Mouse (Mus musculus) kidney, embryonic 16.5 days (tissue): ENCODE results near the gene Cyp4f14. TPM values are rescaled to one million over a fixed set of nuclear protein-coding genes. Genes with fewer than 3 reads are reported as not detected.

Source experiments
- ATAC-seq: fragments of 200-750 bp; cut with Nextera tagmentation; 2 replicates; pipeline ENCODE4 v1.8.0; 2017; ENCODE audit warnings: moderate TSS enrichment; ENCODE audit not compliant: low FRiP score, low TSS enrichment
- H3K27ac ChIP-seq: fragments of 300-500 bp; sonication (generic); 2 replicates; pipeline ENCODE4 v1.5.1; 2014; ENCODE audit warnings: low read length
- H3K27me3 ChIP-seq: fragments of 300-500 bp; sonication (generic); 2 replicates; pipeline ENCODE4 v1.6.1; 2014; ENCODE audit warnings: low read length, control low read depth, mixed read lengths; ENCODE audit not compliant: insufficient read depth
- H3K36me3 ChIP-seq: fragments of 300-500 bp; sonication (generic); 2 replicates; pipeline ENCODE4 v1.6.1; 2014; ENCODE audit warnings: low read length, control low read depth, mixed read lengths; ENCODE audit not compliant: insufficient read depth
- H3K4me1 ChIP-seq: fragments of 300-500 bp; sonication (generic); 2 replicates; pipeline ENCODE4 v1.6.1; 2014; ENCODE audit warnings: low read length, control low read depth, mixed read lengths; ENCODE audit not compliant: insufficient read depth
- H3K4me2 ChIP-seq: fragments of 300-500 bp; sonication (generic); replicated peaks from 2 replicates; pipeline ENCODE4 v1.6.1; 2014; ENCODE audit warnings: low read depth, low read length
- H3K4me3 ChIP-seq: fragments of 300-500 bp; sonication (generic); 2 replicates; pipeline ENCODE4 v1.5.1; 2014; ENCODE audit warnings: mild to moderate bottlenecking, low read length
- H3K9ac ChIP-seq: fragments of 300-500 bp; sonication (generic); replicated peaks from 2 replicates; pipeline ENCODE4 v1.6.1; 2014; ENCODE audit warnings: low read length
- H3K9me3 ChIP-seq: fragments of 300-500 bp; sonication (generic); 2 replicates; pipeline ENCODE4 v1.6.1; 2016; ENCODE audit warnings: low read length, control low read depth
- WGBS: fragments of 180-500 bp; shearing (Covaris S2); extraction: QIAGEN DNeasy Blood & Tissue Kit; methylation state at CpG from one replicate; pipeline ENCODE4 v1.1.7; 2014; 5-methylcytosine and 5-hydroxymethylcytosine counted together
- polyA plus RNA-seq: library from polyadenylated mRNA; unstranded; fragments of >200 nt; fragmentation: Nextera tagmentation; extraction: Ambion mirVana; gene quantifications from 2 replicates; pipeline ENCODE4 v1.2.1, GENCODE M21; 2015

Gene Cyp4f14
- polyA plus RNA-seq, result not detected in 2 replicates

DNA sequence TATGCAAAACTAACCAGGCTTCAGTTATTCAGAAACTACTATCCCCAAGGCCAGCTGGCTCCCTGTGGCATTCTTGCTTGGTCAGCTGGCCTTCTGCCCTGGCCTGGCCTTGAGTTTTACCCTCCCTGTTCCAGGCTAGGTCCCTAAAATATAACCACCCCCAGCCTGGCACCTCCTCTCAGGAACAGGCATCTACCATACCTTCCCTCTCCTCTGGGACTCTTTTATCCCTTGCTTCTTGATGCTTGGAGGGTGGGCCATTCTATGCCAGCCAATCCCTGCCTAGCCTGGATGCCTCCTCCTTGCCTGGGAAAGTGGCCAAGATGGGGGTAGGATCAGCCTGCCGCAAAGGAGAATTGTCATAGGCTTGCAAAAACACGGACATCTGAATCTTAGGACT lies at the start of gene Cyp4f14:
Gene Cyp4f14 (minus strand): TSS at position 212 of the 400 bp plus-strand sequence.
- Histone ChIP-seq H3K9me3 (peaks cover 4% of the 10 kb centered on the region; the same call in 1 of the 2 replicates), H3K4me1 (no peaks in the 10 kb centered on the region), H3K36me3 (no peaks in the 10 kb centered on the region), H3K4me3 (no peak within 1 kb of the TSS), H3K9ac (no peak within 1 kb of the TSS), H3K4me2 (no peak within 1 kb of the TSS), H3K27me3 (no peaks in the 10 kb centered on the region), H3K27ac (no peak within 1 kb of the TSS)
- ATAC-seq, result no peak
- 54% methylated on average over 2 of the region's 2 CpGs for WGBS

DNA sequence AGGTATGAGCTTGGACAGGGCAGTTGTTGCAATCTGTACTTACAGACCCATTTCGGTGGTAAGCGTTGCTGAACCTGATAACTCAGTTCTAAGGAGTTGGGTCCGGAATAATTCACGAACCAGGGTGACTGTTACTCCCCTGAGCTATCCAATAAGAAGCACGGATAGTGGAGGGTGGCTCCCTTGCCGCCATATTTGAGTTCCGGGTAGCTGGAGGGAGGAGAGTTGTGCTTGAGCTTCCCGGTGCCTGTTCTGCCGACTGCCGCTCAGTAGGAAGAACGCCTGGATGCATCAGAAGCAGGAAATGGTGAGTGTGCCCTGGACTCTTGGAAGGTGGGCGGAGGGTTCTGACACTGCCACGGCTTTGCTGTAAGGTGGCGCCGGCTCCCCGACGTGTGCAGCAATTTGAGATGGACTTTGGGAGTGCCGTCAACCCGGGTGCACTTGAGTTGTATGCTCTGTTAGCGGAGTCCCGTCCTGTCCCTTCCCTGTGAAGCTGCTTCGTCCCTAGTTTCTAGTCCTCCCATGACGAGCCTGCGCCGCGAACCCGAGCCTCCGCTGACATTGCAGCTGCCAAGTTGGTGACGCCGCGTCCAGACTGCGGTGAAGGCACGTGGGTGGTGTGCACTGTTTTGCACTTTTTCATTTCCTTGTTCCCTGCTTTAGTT lies 48.6 kb upstream of the Cyp4f14 start, which contains the start of gene Zfp472:
Gene Zfp472 (plus strand): TSS at position 192 of the 668 bp plus-strand sequence.
- peaks cover 11% of the 10 kb centered on the region; the same call in 1 of the 2 replicates for H3K4me1 ChIP-seq
- WGBS, result under 1% methylated on average over 33 of the region's 33 CpGs

DNA sequence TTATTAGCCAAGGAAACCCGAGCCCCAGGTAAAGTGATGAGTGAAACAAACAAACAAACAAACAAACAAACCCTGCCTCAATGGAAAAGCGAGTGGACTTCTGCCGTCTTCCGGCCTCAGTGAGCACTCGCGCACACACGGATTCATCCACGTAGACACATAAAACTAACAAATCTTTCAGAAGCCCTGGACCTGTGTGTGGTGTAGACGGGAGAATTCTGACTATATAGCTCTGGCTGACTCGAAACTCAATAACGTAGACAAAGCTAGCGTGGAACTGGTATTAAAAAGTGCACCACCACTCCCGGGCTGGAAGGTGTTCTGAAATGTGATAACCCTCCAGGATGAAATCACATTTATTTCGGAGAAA lies 48.1 kb upstream of the Cyp4f14 start:
- WGBS, result under 1% methylated on average over 14 of the region's 14 CpGs
- Histone ChIP-seq H3K9ac (peak overlapping the region; percentile 78), H3K9me3 (no peaks in the 10 kb centered on the region)

More for the DNA sequence above, 48.6 kb upstream of the Cyp4f14 start, which contains the start of gene Zfp472:
- Histone ChIP-seq H3K4me2 (peak within 1 kb of the TSS; percentile 87), H3K4me3 (peak within 1 kb of the TSS; percentile 84), H3K36me3 (no peaks in the 10 kb centered on the region), H3K27ac (peak within 1 kb of the TSS; percentile 87), H3K27me3 (no peaks in the 10 kb centered on the region), H3K9ac (peak within 1 kb of the TSS; percentile 78), H3K9me3 (no peaks in the 10 kb centered on the region)
- peak; percentile 100 for ATAC-seq

DNA sequence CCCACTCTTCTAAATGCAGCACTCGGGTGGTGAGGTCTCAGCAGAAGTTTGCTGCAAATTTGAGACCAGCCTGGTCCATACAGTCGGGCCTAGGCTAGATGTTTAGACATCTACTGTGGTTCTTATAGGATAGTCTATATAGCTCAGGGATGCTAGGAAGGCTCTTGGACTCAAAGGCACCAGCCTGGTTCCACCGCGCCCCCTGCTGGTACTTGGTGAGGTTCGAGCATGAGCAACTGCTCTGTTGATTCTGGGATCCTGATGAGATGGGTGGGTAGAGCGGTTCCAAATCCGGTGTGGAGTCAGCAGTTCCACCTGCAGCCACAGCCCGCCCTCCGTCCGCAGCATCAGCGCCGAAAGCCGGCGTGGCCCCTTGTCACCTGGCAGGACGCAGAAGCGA lies 34.3 kb upstream of the Cyp4f14 start:
- Histone ChIP-seq H3K36me3 (no peaks in the 10 kb centered on the region), H3K27me3 (no peaks in the 10 kb centered on the region), H3K4me1 (peaks cover 12% of the 10 kb centered on the region), H3K4me2 (no peak overlapping the region), H3K27ac (no peak overlapping the region), H3K9ac (no peak overlapping the region), H3K4me3 (no peak overlapping the region), H3K9me3 (no peaks in the 10 kb centered on the region)
- 37% methylated on average over 16 of the region's 16 CpGs for WGBS
- ATAC-seq, result no peak

More for the DNA sequence above, 48.1 kb upstream of the Cyp4f14 start:
- Histone ChIP-seq H3K4me3 (peak overlapping the region; percentile 84), H3K36me3 (no peaks in the 10 kb centered on the region), H3K27ac (peak overlapping the region; percentile 87; the same call in 1 of the 2 replicates), H3K4me1 (peaks cover 11% of the 10 kb centered on the region; the same call in 1 of the 2 replicates), H3K4me2 (peak overlapping the region; percentile 87), H3K27me3 (no peaks in the 10 kb centered on the region)
- no peak for ATAC-seq

DNA sequence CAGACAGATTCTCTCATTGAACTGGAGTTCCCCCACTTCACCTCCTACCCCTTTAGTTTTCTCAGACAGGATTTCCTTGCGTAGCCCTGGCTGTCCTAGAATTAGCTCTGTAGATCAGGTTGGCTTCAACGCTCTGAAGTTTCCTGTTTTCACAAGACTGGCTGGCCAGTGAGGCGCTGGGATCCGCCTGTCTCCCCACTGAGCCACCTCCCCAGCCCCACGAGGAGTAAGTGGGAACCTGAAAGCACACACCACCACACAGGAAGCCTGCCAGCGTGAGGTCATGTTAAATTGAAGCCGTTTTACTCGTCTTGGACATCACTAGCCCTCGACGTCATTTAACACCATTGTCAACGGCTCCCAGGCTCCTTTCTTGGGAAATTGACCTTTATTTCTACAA lies 33.9 kb upstream of the Cyp4f14 start:
- peaks cover 15% of the 10 kb centered on the region for H3K4me1 ChIP-seq
- ATAC-seq, result no peak
- H3K9ac ChIP-seq, result no peak overlapping the region
- no peak overlapping the region for H3K4me2 ChIP-seq
- no peaks in the 10 kb centered on the region for H3K27me3 ChIP-seq
- no peaks in the 10 kb centered on the region for H3K9me3 ChIP-seq
- no peak overlapping the region for H3K4me3 ChIP-seq
- H3K27ac ChIP-seq, result no peak overlapping the region
- 79% methylated on average over 11 of the region's 11 CpGs for WGBS
- H3K36me3 ChIP-seq, result no peaks in the 10 kb centered on the region

DNA sequence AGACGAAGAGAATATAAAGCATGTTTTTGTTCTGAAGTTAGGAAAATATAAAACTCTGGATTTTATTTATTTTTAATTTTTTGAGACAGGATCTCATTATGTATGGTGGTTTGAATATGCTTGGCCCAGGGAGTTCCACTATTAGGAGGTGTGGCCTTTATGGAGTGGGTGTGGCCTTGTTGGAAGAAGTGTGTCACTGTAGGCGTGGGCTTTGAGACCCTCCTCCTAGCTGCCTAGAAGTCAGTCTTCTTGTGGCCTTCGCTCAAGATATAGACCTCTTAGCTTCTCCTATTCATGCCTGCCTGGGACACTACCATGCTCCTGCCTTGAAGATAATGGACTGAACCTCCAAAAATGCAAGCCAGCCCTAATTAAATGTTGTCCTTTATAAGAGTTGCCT lies 33.0 kb upstream of the Cyp4f14 start:
- H3K9me3 ChIP-seq, result no peaks in the 10 kb centered on the region
- no peak for ATAC-seq
- 98% methylated on average over 3 of the region's 3 CpGs for WGBS

DNA sequence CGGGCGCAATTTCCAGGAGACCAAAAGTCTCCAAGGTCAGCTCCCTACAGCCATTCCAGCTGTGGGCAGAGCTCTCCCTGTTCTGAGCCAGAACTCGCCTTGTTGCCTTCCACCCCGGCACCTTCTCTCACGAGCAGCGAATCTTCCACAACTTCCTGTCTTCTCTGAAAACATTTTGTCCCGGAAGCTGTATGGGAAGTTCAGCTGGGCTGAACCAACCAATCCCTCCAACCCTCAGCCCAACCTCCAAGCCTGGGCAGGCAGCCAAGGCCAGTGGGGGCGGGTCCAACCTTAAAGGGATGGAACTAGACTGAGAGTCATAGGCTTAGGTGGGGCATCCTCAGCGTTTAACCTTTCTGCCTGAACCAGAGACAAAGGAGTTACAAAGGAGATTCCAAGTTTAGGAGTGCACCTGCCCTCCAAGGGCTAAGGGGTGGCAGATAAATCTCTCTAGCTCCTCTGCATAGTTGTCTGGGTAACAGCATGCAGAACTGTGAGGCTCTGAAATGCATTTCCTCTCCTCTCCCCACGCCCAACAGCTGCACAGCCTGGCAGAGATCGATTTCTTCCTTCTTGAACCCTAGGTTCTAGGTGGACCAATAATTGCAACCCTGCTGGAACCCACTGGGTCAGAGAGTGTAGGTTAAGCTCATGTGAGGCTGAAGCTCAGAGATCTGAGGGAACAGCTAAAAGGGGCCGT lies 30.2 kb upstream of the Cyp4f14 start, which contains the start of gene Cyp4f13:
Gene Cyp4f13 (minus strand): TSS at position 188 of the 700 bp plus-strand sequence.
- 21% methylated on average over 12 of the region's 12 CpGs for WGBS
- H3K9ac ChIP-seq, result peak within 1 kb of the TSS; percentile 72
- H3K27me3 ChIP-seq, result no peaks in the 10 kb centered on the region
- no peaks in the 10 kb centered on the region for H3K9me3 ChIP-seq
- peak; percentile 98 for ATAC-seq
- peak within 1 kb of the TSS; percentile 84 for H3K4me2 ChIP-seq
- H3K4me3 ChIP-seq, result peak within 1 kb of the TSS; percentile 69
- H3K4me1 ChIP-seq, result peaks cover 15% of the 10 kb centered on the region
- peak within 1 kb of the TSS; percentile 82 for H3K27ac ChIP-seq
- no peaks in the 10 kb centered on the region for H3K36me3 ChIP-seq

More for the DNA sequence above, 33.0 kb upstream of the Cyp4f14 start:
- Histone ChIP-seq H3K27ac (no peak overlapping the region), H3K36me3 (no peaks in the 10 kb centered on the region), H3K27me3 (no peaks in the 10 kb centered on the region), H3K4me1 (peaks cover 15% of the 10 kb centered on the region), H3K4me3 (no peak overlapping the region), H3K4me2 (no peak overlapping the region), H3K9ac (no peak overlapping the region)

DNA sequence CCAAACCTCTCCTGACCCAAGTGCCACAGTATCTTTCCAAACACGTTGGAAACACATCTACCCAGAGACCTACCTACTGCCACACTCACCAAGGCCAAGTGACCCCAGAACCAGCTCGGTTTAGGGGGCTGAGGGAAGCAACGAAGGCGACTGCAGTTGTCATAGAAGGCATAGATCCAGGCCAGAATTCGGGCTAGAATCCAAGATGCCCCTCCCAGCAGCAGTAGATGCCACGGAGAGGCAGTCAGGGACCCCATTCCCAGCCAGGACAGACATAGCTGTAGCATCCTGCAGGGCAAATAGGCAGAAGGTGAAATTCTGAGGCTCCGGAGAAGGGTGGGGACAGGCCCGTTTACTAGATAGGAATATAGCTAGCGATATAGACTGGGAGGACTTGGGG lies 29.6 kb upstream of the Cyp4f14 start:
- peak overlapping the region; percentile 72 for H3K9ac ChIP-seq
- 61% methylated on average over 9 of the region's 9 CpGs for WGBS
- no peak for ATAC-seq
- peak overlapping the region; percentile 82 for H3K27ac ChIP-seq
- peak overlapping the region; percentile 69 for H3K4me3 ChIP-seq
- H3K36me3 ChIP-seq, result no peaks in the 10 kb centered on the region
- H3K4me2 ChIP-seq, result peak overlapping the region; percentile 84
- H3K4me1 ChIP-seq, result peaks cover 15% of the 10 kb centered on the region
- no peaks in the 10 kb centered on the region for H3K27me3 ChIP-seq
- H3K9me3 ChIP-seq, result no peaks in the 10 kb centered on the region

DNA sequence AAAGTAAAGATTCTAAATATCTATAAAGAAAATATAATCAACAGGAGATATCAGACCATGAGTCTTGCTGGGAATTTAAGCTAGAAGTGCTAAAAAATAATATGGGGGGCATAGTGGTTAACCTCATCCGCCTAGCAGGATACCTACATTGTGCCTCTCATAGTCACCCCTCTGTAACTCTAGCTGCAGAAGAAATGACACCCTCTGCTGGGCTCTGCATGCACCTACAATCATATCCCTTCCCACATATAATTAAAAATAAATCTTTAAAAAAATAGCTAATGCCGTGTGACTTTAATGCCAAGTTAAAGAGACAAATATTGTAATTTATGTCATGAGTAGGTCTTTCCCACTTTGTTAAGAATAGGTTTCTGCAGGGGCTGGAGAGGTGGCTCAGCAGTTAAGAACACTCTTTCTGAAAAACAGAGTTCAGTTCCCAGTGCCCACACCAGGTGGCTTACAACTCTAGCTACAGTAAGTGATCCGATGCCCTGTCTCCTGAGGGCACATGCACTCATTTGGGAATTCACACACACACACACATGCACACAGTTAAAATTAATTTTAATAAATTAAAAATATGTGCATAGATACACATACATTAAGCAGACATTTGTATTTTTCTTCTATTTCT lies 27.4 kb upstream of the Cyp4f14 start:
- no peak for ATAC-seq
- no peak overlapping the region for H3K27ac ChIP-seq
- H3K27me3 ChIP-seq, result no peaks in the 10 kb centered on the region
- no peak overlapping the region for H3K4me2 ChIP-seq
- no peak overlapping the region for H3K4me3 ChIP-seq
- H3K9me3 ChIP-seq, result no peaks in the 10 kb centered on the region
- H3K36me3 ChIP-seq, result no peaks in the 10 kb centered on the region
- 64% methylated on average over 3 of the region's 3 CpGs for WGBS
- no peak overlapping the region for H3K9ac ChIP-seq
- H3K4me1 ChIP-seq, result peaks cover 15% of the 10 kb centered on the region
